22 mouse cellular contexts compared by ENCODE assay signal in genomic region chr10:25961066-25961465, GRCm38 (mm10).
DNase-seq lines count a peak whose midpoint lies in the region; ATAC-seq and TF ChIP-seq lines count a peak whose summit lies in the region.
"Had no signal": no experiment of that assay in that cellular context is flagged by ENCODE, and none has a peak within 500 bp of the region (broad histone marks: within the 10 kb centered on the region; RNA-seq: fewer than 3 reads in every experiment).

No protein-coding gene starts in this region.

- no peaks in the 10 kb centered on the region for H3K27me3 ChIP-seq in C2C12 (ENCODE audit: control insufficient read depth, insufficient read depth, insufficient read length)
- no peaks in the 10 kb centered on the region for H3K27me3 ChIP-seq in intestine, embryonic 15.5 days (replicated peaks)
- H3K27me3 ChIP-seq: embryonic facial prominence, embryonic 13.5 days; embryonic facial prominence, embryonic 15.5 days; forebrain, embryonic 15.5 days; Patski had no signal

- no peak for DNase-seq in heart, postnatal 4 days
- DNase-seq: adrenal gland, adult 8-10 months; adrenal gland, postnatal 14 days; adrenal gland, postnatal 36 days; B cell, adult 2 months; cerebellum, adult 11-12 months; cerebellum, adult 2 months; cerebellum, adult 9-10 months; cerebellum, postnatal 10 days; cerebellum, postnatal 36 days; embryo, embryonic 11 days; forebrain, postnatal 0 days had no signal

- H3K27ac ChIP-seq in embryonic fibroblast, embryonic 13.5 days (ENCODE audit: insufficient read depth, low read length), result peak overlapping the region; percentile 49; the same call in 1 of the 2 replicates
- no peak overlapping the region for H3K27ac ChIP-seq in intestine, embryonic 15.5 days
- H3K27ac ChIP-seq: embryonic facial prominence, embryonic 13.5 days; embryonic facial prominence, embryonic 15.5 days; forebrain, embryonic 13.5 days; forebrain, embryonic 15.5 days had no signal

- H3K4me3 ChIP-seq in C2C12 (ENCODE audit: insufficient read depth, poor library complexity, severe bottlenecking), result no peak overlapping the region
- H3K4me3 ChIP-seq in embryonic fibroblast, embryonic 13.5 days (ENCODE audit: insufficient read depth, low read length), result no peak overlapping the region
- no peak overlapping the region for H3K4me3 ChIP-seq in intestine, embryonic 15.5 days (replicated peaks)
- H3K4me3 ChIP-seq: embryonic facial prominence, embryonic 13.5 days; embryonic facial prominence, embryonic 15.5 days; forebrain, embryonic 13.5 days; forebrain, embryonic 15.5 days had no signal

- no peaks in the 10 kb centered on the region for H3K36me3 ChIP-seq in C2C12 (ENCODE audit: control insufficient read depth, insufficient read depth)
- no peaks in the 10 kb centered on the region for H3K36me3 ChIP-seq in intestine, embryonic 15.5 days
- H3K36me3 ChIP-seq: embryonic facial prominence, embryonic 13.5 days; embryonic facial prominence, embryonic 15.5 days; forebrain, embryonic 15.5 days had no signal

- ATAC-seq in intestine, embryonic 15.5 days, result no peak
- no peak for ATAC-seq in granulocyte monocyte progenitor cell, adult 5-6 weeks (replicated peaks; ENCODE audit: poor library complexity, severe bottlenecking)
- ATAC-seq: activated CD4-positive, CD25-positive, alpha-beta regulatory T cell, adult 4 months; forebrain, embryonic 13.5 days; forebrain, embryonic 15.5 days; forebrain, postnatal 0 days; Patski had no signal

- no peak for TF ChIP-seq POLR2A in embryonic fibroblast, embryonic 13.5 days (IDR thresholded peaks at IDR 0.05; ENCODE audit: low read depth, low read length)

- no peak overlapping the region for H3K9ac ChIP-seq in intestine, embryonic 15.5 days
- H3K9ac ChIP-seq: embryonic facial prominence, embryonic 13.5 days; embryonic facial prominence, embryonic 15.5 days; forebrain, embryonic 13.5 days; forebrain, embryonic 15.5 days; forebrain, postnatal 0 days had no signal

- H3K79me2 ChIP-seq in C2C12 (ENCODE audit: control insufficient read depth, insufficient read depth), result no peaks in the 10 kb centered on the region

- no peaks in the 10 kb centered on the region for H3K79me3 ChIP-seq in C2C12 (ENCODE audit: low read depth)

- H3K4me1 ChIP-seq in embryonic fibroblast, embryonic 13.5 days (ENCODE audit: control insufficient read depth, insufficient read depth, low read length), result peaks cover 2% of the 10 kb centered on the region; the same call in 1 of the 2 replicates
- no peaks in the 10 kb centered on the region for H3K4me1 ChIP-seq in intestine, embryonic 15.5 days (replicated peaks)
- H3K4me1 ChIP-seq: embryonic facial prominence, embryonic 13.5 days; embryonic facial prominence, embryonic 15.5 days; forebrain, embryonic 13.5 days; forebrain, embryonic 15.5 days had no signal

- no peak overlapping the region for H3K4me2 ChIP-seq in intestine, embryonic 15.5 days (replicated peaks)
- H3K4me2 ChIP-seq: embryonic facial prominence, embryonic 13.5 days; embryonic facial prominence, embryonic 15.5 days; forebrain, embryonic 13.5 days; forebrain, embryonic 15.5 days had no signal

- no peak overlapping the region for H3ac ChIP-seq in C2C12 (ENCODE audit: control insufficient read depth, insufficient read length, low read depth)

- no peaks in the 10 kb centered on the region for H3K9me3 ChIP-seq in intestine, embryonic 15.5 days
- H3K9me3 ChIP-seq: embryonic facial prominence, embryonic 13.5 days; embryonic facial prominence, embryonic 15.5 days; forebrain, embryonic 13.5 days; forebrain, embryonic 15.5 days had no signal

- TF ChIP-seq CTCF in C2C12 (IDR thresholded peaks at IDR 0.05; ENCODE audit: control insufficient read depth, insufficient read depth, insufficient read length), result no peak
- no peak for TF ChIP-seq CTCF in embryonic fibroblast, embryonic 13.5 days (IDR thresholded peaks at IDR 0.05; ENCODE audit: borderline replicate concordance, insufficient read depth, low read length)

- 92% methylated on average over 2 of the region's 2 CpGs for WGBS in intestine, embryonic 15.5 days

TF ChIP-seq in C2C12, 6 proteins besides CTCF, POLR2A, EP300 and RAD21:
- TF ChIP-seq FOSL1 (IDR thresholded peaks at IDR 0.05; ENCODE audit: insufficient read depth, low read length, poor library complexity, severe bottlenecking), result peak; percentile 9
- no peak for TF ChIP-seq MYOD1 (IDR thresholded peaks at IDR 0.05; ENCODE audit: control insufficient read depth, insufficient read length, low read depth)
- TF ChIP-seq CEBPB (IDR thresholded peaks at IDR 0.05; ENCODE audit: low read depth), result peak; percentile 14
